Mouse (Mus musculus): ENCODE data around the gene Cyp1a1. TPM values are rescaled to one million over a fixed set of nuclear protein-coding genes. Genes with fewer than 3 reads are reported as not detected.

The Cyp1a1 gene
- polyA plus RNA-seq (2015; fragmentation: Nextera tagmentation; extraction: Ambion mirVana) = not detected in 2 replicates

GRCm38 (mm10) chr9:57687751-57688150, at the start of gene Cyp1a1:
TSS of gene Cyp1a1 (plus strand) at chr9:57687928.
- no peak within 1 kb of the TSS for H3K4me3 ChIP-seq (replicated peaks)
- no peaks in the 10 kb centered on the region for H3K9me3 ChIP-seq
- WGBS = 88% methylated on average over 2 of the region's 2 CpGs
- H3K27ac ChIP-seq = no peak within 1 kb of the TSS
- no peak for ATAC-seq
- H3K9ac ChIP-seq (replicated peaks) = no peak within 1 kb of the TSS
- no peaks in the 10 kb centered on the region for H3K27me3 ChIP-seq
- no peaks in the 10 kb centered on the region for H3K4me1 ChIP-seq (replicated peaks)
- H3K36me3 ChIP-seq = no peaks in the 10 kb centered on the region
- no peak within 1 kb of the TSS for H3K4me2 ChIP-seq (replicated peaks)

DNA sequence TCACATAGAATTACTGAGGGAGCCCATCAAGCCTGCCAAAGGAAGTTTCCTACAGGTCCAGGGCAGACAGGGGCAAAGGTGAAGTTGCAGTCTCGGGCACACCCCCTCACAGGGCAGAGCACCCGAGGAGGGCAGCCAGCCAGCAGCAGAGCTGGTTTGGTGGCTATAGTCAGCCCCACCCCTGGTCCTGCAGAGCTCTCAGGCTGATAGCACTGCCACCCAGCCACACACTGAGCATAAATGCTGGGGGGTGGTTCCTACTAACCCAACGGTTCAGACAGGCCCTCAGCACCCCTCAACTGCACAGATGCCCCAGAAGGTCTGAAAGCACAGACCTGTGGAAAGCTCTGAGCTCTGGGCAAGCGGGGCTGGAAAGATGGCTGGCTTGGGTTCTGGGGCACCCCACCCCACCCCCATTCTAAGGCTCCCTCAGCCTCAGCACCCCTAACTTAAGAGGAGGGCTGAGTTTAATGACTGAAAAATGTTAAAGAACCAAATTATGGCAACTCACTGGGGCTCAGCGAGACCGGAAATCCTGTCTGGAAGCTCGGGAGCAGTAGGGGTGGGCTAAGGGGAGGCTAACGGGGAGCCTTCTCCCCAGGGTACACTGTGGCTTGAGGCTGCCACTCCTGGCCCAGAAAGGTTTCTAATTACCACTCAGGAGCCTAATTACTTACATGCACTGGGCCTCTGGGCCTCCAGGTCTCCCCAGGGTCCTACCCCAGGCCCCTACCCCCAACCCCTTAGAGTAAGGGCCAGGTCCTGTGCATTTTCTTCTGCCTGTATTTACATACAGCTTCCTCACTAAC, 48.9 kb upstream of the Cyp1a1 start:
- peak overlapping the region; percentile 44 for H3K9ac ChIP-seq (replicated peaks)
- peak overlapping the region; percentile 38 for H3K4me2 ChIP-seq (replicated peaks)
- H3K4me3 ChIP-seq (replicated peaks) = no peak overlapping the region
- H3K27me3 ChIP-seq = no peaks in the 10 kb centered on the region
- peak overlapping the region; percentile 58 for H3K27ac ChIP-seq
- 54% methylated on average over 8 of the region's 8 CpGs for WGBS
- 0 out of 2 replicates have a peak, but pooled peaks have one; percentile 21 for ATAC-seq
- H3K4me1 ChIP-seq (replicated peaks) = peaks cover 78% of the 10 kb centered on the region
- H3K36me3 ChIP-seq = peaks cover 15% of the 10 kb centered on the region
- no peaks in the 10 kb centered on the region for H3K9me3 ChIP-seq

DNA sequence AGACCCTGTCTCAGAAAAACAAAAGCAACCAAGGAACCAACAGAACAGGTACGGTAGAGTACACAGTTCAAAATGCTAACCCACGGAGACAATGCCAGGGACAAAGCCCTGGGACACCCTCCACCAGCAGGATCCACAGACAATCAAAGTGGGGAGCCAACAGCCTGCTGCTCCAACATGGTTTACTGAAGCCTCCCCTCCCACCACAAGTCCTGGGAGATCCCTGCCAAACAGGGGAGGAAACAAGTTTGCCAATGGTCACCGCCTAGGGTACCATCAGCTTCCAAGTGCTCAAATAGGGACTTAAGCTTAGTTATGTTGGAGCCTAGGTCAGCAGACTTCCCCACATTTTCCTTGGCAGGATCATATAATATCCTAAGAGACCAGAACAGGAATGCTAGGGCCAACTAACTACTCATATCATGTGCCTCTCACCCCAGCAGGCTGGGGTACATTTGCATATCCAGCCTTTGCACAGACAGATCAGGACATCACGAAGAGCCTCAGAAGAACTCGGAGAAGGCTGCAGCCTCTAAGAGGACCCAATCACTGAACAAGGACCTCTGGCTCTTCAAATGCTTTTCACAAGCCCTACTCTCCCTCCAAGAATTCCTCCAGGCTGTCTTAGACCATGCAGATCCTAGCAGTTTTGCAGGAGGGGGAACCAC, 47.9 kb upstream of the Cyp1a1 start:
- Histone ChIP-seq H3K4me2 (replicated peaks) (peak overlapping the region; percentile 38), H3K27ac (peak overlapping the region; percentile 59), H3K4me1 (replicated peaks) (peaks cover 77% of the 10 kb centered on the region), H3K27me3 (no peaks in the 10 kb centered on the region), H3K4me3 (replicated peaks) (peak overlapping the region; percentile 13; the same call in 1 of the 2 replicates), H3K36me3 (peaks cover 15% of the 10 kb centered on the region), H3K9ac (replicated peaks) (peak overlapping the region; percentile 44), H3K9me3 (no peaks in the 10 kb centered on the region)
- WGBS = 69% methylated on average over 5 of the region's 5 CpGs
- ATAC-seq = no peak

- peak overlapping the region; percentile 44 for H3K9ac ChIP-seq (replicated peaks)
These were observed 47.3 kb upstream of the Cyp1a1 start for GRCm38 (mm10) chr9:57640384-57640783.

DNA sequence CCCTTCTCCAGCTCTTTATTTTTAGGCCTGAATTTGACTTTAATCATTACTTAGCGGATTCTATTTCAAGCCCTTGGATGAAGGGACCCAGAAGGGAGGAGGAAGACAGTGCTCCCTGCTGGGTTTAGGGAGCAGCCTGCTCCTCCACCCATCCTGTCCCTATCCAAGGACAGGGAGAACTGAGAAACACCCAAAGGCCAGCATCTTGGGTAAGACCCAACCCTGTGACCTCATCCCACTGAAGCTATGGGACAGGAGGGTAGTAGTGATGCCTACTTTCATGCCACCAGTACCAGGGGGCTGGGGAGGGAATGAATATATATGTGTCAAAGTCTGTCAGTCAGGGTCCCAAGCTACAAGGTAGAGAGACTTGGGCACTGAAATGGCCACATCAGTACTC, 46.7 kb upstream of the Cyp1a1 start:
- H3K27ac ChIP-seq = no peak overlapping the region
- peak overlapping the region; percentile 38; the same call in 1 of the 2 replicates for H3K4me2 ChIP-seq (replicated peaks)
- H3K27me3 ChIP-seq = no peaks in the 10 kb centered on the region
- peaks cover 81% of the 10 kb centered on the region for H3K4me1 ChIP-seq (replicated peaks)
- peaks cover 15% of the 10 kb centered on the region for H3K36me3 ChIP-seq
- ATAC-seq = no peak
- no peak overlapping the region for H3K4me3 ChIP-seq (replicated peaks)
- no peaks in the 10 kb centered on the region for H3K9me3 ChIP-seq
- H3K9ac ChIP-seq (replicated peaks) = peak overlapping the region; percentile 44; the same call in 1 of the 2 replicates
- 60% methylated on average over 1 of the region's 1 CpGs for WGBS

More at GRCm38 (mm10) chr9:57640384-57640783, 47.3 kb upstream of the Cyp1a1 start:
- Histone ChIP-seq H3K9me3 (no peaks in the 10 kb centered on the region), H3K4me3 (replicated peaks) (peak overlapping the region; percentile 13; the same call in 1 of the 2 replicates), H3K27ac (peak overlapping the region; percentile 59), H3K27me3 (no peaks in the 10 kb centered on the region), H3K36me3 (peaks cover 15% of the 10 kb centered on the region), H3K4me2 (replicated peaks) (peak overlapping the region; percentile 38), H3K4me1 (replicated peaks) (peaks cover 77% of the 10 kb centered on the region)
- no peak for ATAC-seq
- 40% methylated on average over 15 of the region's 15 CpGs for WGBS

- Histone ChIP-seq H3K27ac (no peak overlapping the region), H3K4me2 (replicated peaks) (peak overlapping the region; percentile 8; the same call in 1 of the 2 replicates), H3K4me1 (replicated peaks) (peaks cover 80% of the 10 kb centered on the region), H3K9ac (replicated peaks) (no peak overlapping the region; the same call in 1 of the 2 replicates), H3K27me3 (0 out of 2 replicates have a peak, but pooled peaks cover 3% of the 10 kb centered on the region), H3K4me3 (replicated peaks) (no peak overlapping the region), H3K36me3 (peaks cover 15% of the 10 kb centered on the region), H3K9me3 (no peaks in the 10 kb centered on the region)
- WGBS = 87% methylated on average over 13 of the region's 13 CpGs
- ATAC-seq = no peak
These were observed 45.8 kb upstream of the Cyp1a1 start for GRCm38 (mm10) chr9:57641775-57642550.

DNA sequence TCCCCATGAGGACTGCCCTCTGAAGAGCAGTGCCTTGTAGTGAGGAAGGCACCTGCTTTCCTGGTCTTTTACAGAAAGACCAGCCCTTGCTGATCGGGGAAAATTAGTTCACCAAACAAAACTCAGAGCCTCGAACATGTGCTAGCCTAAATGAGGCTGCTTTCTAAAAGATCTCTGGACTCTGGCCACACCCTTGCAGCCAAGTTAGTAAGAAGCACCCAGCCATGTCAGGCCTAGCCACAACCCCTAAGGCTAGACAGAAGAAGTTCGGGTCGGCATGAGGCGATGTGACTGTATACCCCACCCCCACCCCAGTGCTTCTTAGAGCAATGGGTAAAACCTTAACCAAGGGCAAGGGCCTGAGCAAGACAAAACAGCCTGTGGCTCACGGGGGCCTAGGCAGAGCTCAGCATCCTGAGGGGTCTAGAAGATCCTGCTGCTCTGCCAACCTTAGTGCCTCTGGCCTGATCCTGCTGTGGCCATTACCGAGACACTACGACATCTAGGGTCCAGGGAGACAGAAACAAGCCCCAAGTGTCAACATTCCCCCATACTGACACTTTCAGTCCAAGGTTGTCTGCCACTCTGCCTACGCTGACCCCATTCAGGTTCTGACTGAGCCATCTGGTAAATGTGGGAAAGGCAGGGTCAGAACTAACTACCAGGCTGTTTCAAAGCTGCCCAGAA, 44.4 kb upstream of the Cyp1a1 start:
- Histone ChIP-seq H3K9ac (replicated peaks) (peak overlapping the region; percentile 98), H3K36me3 (peaks cover 15% of the 10 kb centered on the region), H3K9me3 (no peaks in the 10 kb centered on the region), H3K27ac (no peak overlapping the region), H3K4me3 (replicated peaks) (peak overlapping the region; percentile 97), H3K27me3 (0 out of 2 replicates have a peak, but pooled peaks cover 6% of the 10 kb centered on the region), H3K4me2 (replicated peaks) (peak overlapping the region; percentile 98), H3K4me1 (replicated peaks) (peaks cover 66% of the 10 kb centered on the region)
- no peak for ATAC-seq
- WGBS = 72% methylated on average over 9 of the region's 9 CpGs

DNA sequence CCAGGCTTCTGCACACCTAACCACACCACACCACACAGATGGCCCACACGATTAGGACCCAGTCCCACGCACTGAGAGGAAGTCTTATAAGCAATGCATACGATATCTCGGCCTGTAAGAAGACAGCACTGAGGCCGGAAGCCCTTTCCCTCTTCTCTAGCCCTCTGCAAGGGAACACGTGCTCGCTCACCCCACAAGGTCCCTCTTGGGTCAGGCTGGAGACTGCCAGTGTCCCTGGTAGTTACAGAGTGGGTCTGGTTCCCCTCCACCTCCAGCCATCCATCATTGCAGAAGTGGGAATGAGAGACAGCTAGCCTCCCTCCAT, 43.9 kb upstream of the Cyp1a1 start:
- Histone ChIP-seq H3K4me3 (replicated peaks) (peak overlapping the region; percentile 97), H3K27me3 (0 out of 2 replicates have a peak, but pooled peaks cover 6% of the 10 kb centered on the region), H3K36me3 (peaks cover 15% of the 10 kb centered on the region), H3K27ac (0 out of 2 replicates have a peak overlapping the region, but pooled peaks have one; percentile 10), H3K4me2 (replicated peaks) (peak overlapping the region; percentile 98), H3K9me3 (no peaks in the 10 kb centered on the region), H3K4me1 (replicated peaks) (peaks cover 61% of the 10 kb centered on the region), H3K9ac (replicated peaks) (peak overlapping the region; percentile 98)
- ATAC-seq = no peak
- WGBS = 55% methylated on average over 7 of the region's 7 CpGs

- no peaks in the 10 kb centered on the region for H3K9me3 ChIP-seq
- ATAC-seq = peak; percentile 35
- H3K9ac ChIP-seq (replicated peaks) = peak overlapping the region; percentile 98
- peak overlapping the region; percentile 98 for H3K4me2 ChIP-seq (replicated peaks)
- peak overlapping the region; percentile 97 for H3K4me3 ChIP-seq (replicated peaks)
- H3K4me1 ChIP-seq (replicated peaks) = peaks cover 54% of the 10 kb centered on the region
- peaks cover 15% of the 10 kb centered on the region for H3K36me3 ChIP-seq
- WGBS = under 1% methylated on average over 18 of the region's 18 CpGs
- peak overlapping the region; percentile 97 for H3K27ac ChIP-seq
- H3K27me3 ChIP-seq = 0 out of 2 replicates have a peak, but pooled peaks cover 6% of the 10 kb centered on the region
These were observed 43.2 kb upstream of the Cyp1a1 start for GRCm38 (mm10) chr9:57644442-57644943.

DNA sequence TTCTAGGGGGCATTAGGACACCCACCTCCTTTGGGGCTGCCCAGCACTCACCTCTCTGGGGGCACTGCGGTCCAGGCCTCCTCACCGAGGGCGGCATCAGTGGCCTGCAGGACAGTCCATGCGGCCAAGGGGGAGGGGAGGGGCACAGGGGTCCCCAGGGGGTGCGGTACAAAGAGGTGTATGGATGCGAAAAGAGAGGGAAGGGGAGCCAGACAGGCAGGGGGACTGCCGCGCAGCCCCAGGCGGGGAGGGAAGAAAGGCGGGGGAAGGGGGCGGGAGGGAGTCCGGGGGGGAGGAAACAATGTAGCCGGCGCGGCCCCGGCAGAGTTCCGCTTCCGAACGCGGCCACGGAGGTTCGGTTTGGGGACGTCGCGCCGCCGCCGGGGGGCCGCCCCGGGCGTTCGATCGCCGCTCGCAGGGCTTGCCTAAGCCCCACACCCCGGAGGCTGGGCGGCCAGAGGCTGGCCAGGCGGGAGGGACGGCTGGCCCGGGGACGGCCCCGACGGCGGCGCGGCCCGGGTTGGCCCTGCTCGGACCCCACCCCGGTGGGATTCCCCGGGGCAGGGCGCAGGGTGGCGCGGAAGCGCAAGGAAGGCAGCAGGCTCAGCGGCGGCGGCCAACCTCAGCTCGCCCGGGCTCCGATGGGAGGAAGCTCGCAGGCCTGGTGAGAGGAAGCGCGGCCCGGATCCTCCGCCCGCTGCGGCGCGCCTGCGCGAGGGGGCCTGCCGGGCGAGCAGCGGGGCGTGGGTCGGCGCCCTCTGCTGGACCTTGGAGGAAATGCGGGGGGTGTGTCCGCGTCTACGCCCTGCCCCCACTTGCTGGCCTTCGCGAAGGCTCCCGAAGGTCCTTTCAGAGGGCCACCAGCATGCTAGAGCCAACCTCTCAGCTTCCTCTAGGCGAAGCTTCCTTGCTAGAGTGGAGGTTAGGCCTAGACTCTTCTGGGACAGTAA, 42.5 kb upstream of the Cyp1a1 start:
- Histone ChIP-seq H3K9ac (replicated peaks) (peak overlapping the region; percentile 98), H3K36me3 (peaks cover 15% of the 10 kb centered on the region), H3K27ac (peak overlapping the region; percentile 97), H3K4me1 (replicated peaks) (peaks cover 47% of the 10 kb centered on the region), H3K27me3 (0 out of 2 replicates have a peak, but pooled peaks cover 6% of the 10 kb centered on the region), H3K4me2 (replicated peaks) (peak overlapping the region; percentile 98), H3K4me3 (replicated peaks) (peak overlapping the region; percentile 97), H3K9me3 (no peaks in the 10 kb centered on the region)
- peak; percentile 90 for ATAC-seq
- WGBS = under 1% methylated on average over 47 of the region's 85 CpGs
